Mouse (Mus musculus) hindbrain, embryonic 10.5 days (tissue): Measurements from ENCODE around the gene Rras. TPM values are rescaled to one million over a fixed set of nuclear protein-coding genes. Genes with fewer than 3 reads are reported as not detected.

Source experiments
- DNase-seq: peaks from one replicate; pipeline ENCODE4 v3.0.0-alpha.2; 2017; ENCODE audit warnings: low spot score
- H3K27ac ChIP-seq: fragments of 300-500 bp; sonication (generic); 2 replicates; pipeline ENCODE4 v1.5.1; 2016; ENCODE audit warnings: mild to moderate bottlenecking, moderate library complexity
- H3K27me3 ChIP-seq: fragments of 300-500 bp; sonication (generic); 2 replicates; pipeline ENCODE4 v1.6.1; 2016; ENCODE audit warnings: mild to moderate bottlenecking; ENCODE audit not compliant: poor library complexity, insufficient read depth, severe bottlenecking
- H3K36me3 ChIP-seq: fragments of 300-500 bp; sonication (generic); 2 replicates; pipeline ENCODE4 v1.6.1; 2016; ENCODE audit warnings: mild to moderate bottlenecking, moderate library complexity
- H3K4me1 ChIP-seq: fragments of 300-500 bp; sonication (generic); replicated peaks from 2 replicates; pipeline ENCODE4 v1.6.1; 2016; ENCODE audit warnings: mild to moderate bottlenecking
- H3K4me3 ChIP-seq: fragments of 300-500 bp; sonication (generic); 2 replicates; pipeline ENCODE4 v1.5.1; 2016; ENCODE audit warnings: mild to moderate bottlenecking, moderate library complexity
- H3K9me3 ChIP-seq: fragments of 300-500 bp; sonication (generic); 2 replicates; pipeline ENCODE4 v1.6.1; 2016; ENCODE audit warnings: mild to moderate bottlenecking, moderate library complexity
- WGBS: fragments of 180-500 bp; shearing (Covaris S2); methylation state at CpG from one replicate; pipeline ENCODE4 v1.1.7; 2016; 5-methylcytosine and 5-hydroxymethylcytosine counted together
- polyA plus RNA-seq: library from polyadenylated mRNA; unstranded; fragments of >200 nt; fragmentation: Nextera tagmentation; extraction: Ambion mirVana; gene quantifications from 2 replicates; pipeline ENCODE4 v1.2.1, GENCODE M21; 2016

The Rras gene
- polyA plus RNA-seq, 1 experiment from 2014 or later, result 24.8 TPM

- Histone ChIP-seq H3K9me3 (no peaks in the 10 kb centered on the region), H3K4me3 (no peak overlapping the region), H3K4me1 (peaks cover 14% of the 10 kb centered on the region), H3K36me3 (0 out of 2 replicates have a peak, but pooled peaks cover 5% of the 10 kb centered on the region), H3K27ac (no peak overlapping the region), H3K27me3 (no peaks in the 10 kb centered on the region)
- 70% methylated on average over 4 of the region's 4 CpGs for WGBS
- DNase-seq, result no peak
Observed at GRCm38 (mm10) chr7:45067190-45067999, 49.6 kb downstream of the Rras start.

DNA sequence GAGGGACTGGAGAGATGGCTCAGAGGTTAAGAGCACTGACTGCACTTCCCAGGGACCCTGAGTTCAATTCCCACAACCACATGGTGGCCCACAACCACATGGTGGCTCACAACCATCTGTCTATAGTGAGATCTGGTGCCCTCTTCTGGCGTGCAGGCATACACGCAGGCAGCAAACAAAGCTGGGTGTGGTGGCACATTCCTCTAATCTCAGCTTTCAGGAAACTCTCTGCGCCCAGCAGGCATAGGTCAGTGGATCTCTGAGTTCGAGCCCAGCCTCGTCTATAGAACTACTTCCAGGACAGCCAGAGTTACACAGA lies 50.2 kb downstream of the Rras start:
- WGBS, result 32% methylated on average over 5 of the region's 5 CpGs
- H3K27me3 ChIP-seq, result no peaks in the 10 kb centered on the region

GRCm38 (mm10) chr7:45069671-45070070 lies 51.9 kb downstream of the Rras start:
- WGBS, result 93% methylated on average over 2 of the region's 2 CpGs
- H3K27me3 ChIP-seq, result no peaks in the 10 kb centered on the region
- H3K27ac ChIP-seq, result no peak overlapping the region
- DNase-seq, result no peak
- no peaks in the 10 kb centered on the region for H3K9me3 ChIP-seq
- H3K36me3 ChIP-seq, result peaks cover 19% of the 10 kb centered on the region
- H3K4me3 ChIP-seq, result no peak overlapping the region
- no peaks in the 10 kb centered on the region; the same call in 1 of the 2 replicates for H3K4me1 ChIP-seq

More for the DNA sequence above, 50.2 kb downstream of the Rras start:
- peak; percentile 59 for DNase-seq
- Histone ChIP-seq H3K27ac (no peak overlapping the region), H3K4me3 (no peak overlapping the region), H3K4me1 (peaks cover 12% of the 10 kb centered on the region), H3K36me3 (0 out of 2 replicates have a peak, but pooled peaks cover 5% of the 10 kb centered on the region), H3K9me3 (no peaks in the 10 kb centered on the region)

Other genes with a start within 250 kb of the Rras start
- 135 and 158 TPM in 2 replicates for gene Nup62, start 201.9 kb upstream of the Rras start, polyA plus RNA-seq
- gene Il4i1, start 201.6 kb upstream of the Rras start, polyA plus RNA-seq, result 1.7 and 1.9 TPM in 2 replicates
- 4.6 TPM in 2 replicates for gene Atf5, start 201.3 kb upstream of the Rras start, polyA plus RNA-seq
- gene Akt1s1, start 169.0 kb upstream of the Rras start, polyA plus RNA-seq, result 81.7 and 93.3 TPM in 2 replicates
- 77.1 and 91.1 TPM in 2 replicates for gene Tbc1d17, start 168.9 kb upstream of the Rras start, polyA plus RNA-seq
- gene Pnkp, start 160.8 kb upstream of the Rras start, polyA plus RNA-seq, result 36.3 and 40.2 TPM in 2 replicates
- 478 and 579 TPM in 2 replicates for gene Ptov1, start 148.2 kb upstream of the Rras start, polyA plus RNA-seq
- gene Med25, start 125.2 kb upstream of the Rras start, polyA plus RNA-seq, result 187 and 223 TPM in 2 replicates
- 24.4 and 28.4 TPM in 2 replicates for gene Fuz, start 121.9 kb upstream of the Rras start, polyA plus RNA-seq
- gene Ap2a1, start 88.5 kb upstream of the Rras start, polyA plus RNA-seq, result 80.7 and 93.1 TPM in 2 replicates
- gene Tsks, start 74.8 kb upstream of the Rras start, polyA plus RNA-seq, result 0.08 TPM in 1 of 2 replicates, not detected in the other
- 22.4 and 26.8 TPM in 2 replicates for gene Cpt1c, start 43.1 kb upstream of the Rras start, polyA plus RNA-seq
- gene Prmt1, start 31.4 kb upstream of the Rras start, polyA plus RNA-seq, result 843 and 861 TPM in 2 replicates
- 76.7 and 78.1 TPM in 2 replicates for gene Irf3, start 20.3 kb upstream of the Rras start, polyA plus RNA-seq
- gene Bcl2l12, start 19.2 kb upstream of the Rras start, polyA plus RNA-seq, result 69.6 and 73.9 TPM in 2 replicates
- 44.0 and 49.9 TPM in 2 replicates for gene Scaf1, start 1.6 kb upstream of the Rras start, polyA plus RNA-seq
- gene Prr12, start 34.9 kb downstream of the Rras start, polyA plus RNA-seq, result 11.9 and 13.4 TPM in 2 replicates
- gene Nosip, start 44.5 kb downstream of the Rras start, polyA plus RNA-seq, result 67.8 and 70.7 TPM in 2 replicates
- gene Prrg2, start 44.7 kb downstream of the Rras start, polyA plus RNA-seq, result 16.9 and 18.6 TPM in 2 replicates
- gene Rcn3, start 74.3 kb downstream of the Rras start, polyA plus RNA-seq, result 127 and 135 TPM in 2 replicates
- gene Fcgrt, start 85.9 kb downstream of the Rras start, polyA plus RNA-seq, result 9.9 and 13.1 TPM in 2 replicates
- gene Rps11, start 106.5 kb downstream of the Rras start, polyA plus RNA-seq, result 1,526 and 1,700 TPM in 2 replicates
- gene Rpl13a, start 110.8 kb downstream of the Rras start, polyA plus RNA-seq, result 1,174 and 1,234 TPM in 2 replicates
- gene Gm45713, start 118.3 kb downstream of the Rras start, polyA plus RNA-seq, result 0.13 and 0.15 TPM in 2 replicates
- gene Flt3l, start 118.5 kb downstream of the Rras start, polyA plus RNA-seq, result 0.85 and 2.0 TPM in 2 replicates
- gene Pih1d1, start 136.3 kb downstream of the Rras start, polyA plus RNA-seq, result 101 and 116 TPM in 2 replicates
- 54.5 and 55.3 TPM in 2 replicates for gene Aldh16a1, start 136.6 kb downstream of the Rras start, polyA plus RNA-seq
- 0.71 and 1.2 TPM in 2 replicates for gene Slc17a7, start 146.0 kb downstream of the Rras start, polyA plus RNA-seq
- gene Gfy, start 161.6 kb downstream of the Rras start, polyA plus RNA-seq, result not detected in 2 replicates
- gene Pth2, start 163.0 kb downstream of the Rras start, polyA plus RNA-seq, result not detected in 2 replicates
- gene Ccdc155, start 186.9 kb downstream of the Rras start, polyA plus RNA-seq, result 0.64 and 0.80 TPM in 2 replicates
- gene Dkkl1, start 194.2 kb downstream of the Rras start, polyA plus RNA-seq, result 1.8 and 2.1 TPM in 2 replicates
- gene Tead2, start 197.8 kb downstream of the Rras start, polyA plus RNA-seq, result 324 and 370 TPM in 2 replicates
- 1.0 and 1.1 TPM in 2 replicates for gene Cd37, start 221.2 kb downstream of the Rras start, polyA plus RNA-seq
- 0.26 TPM in 1 of 2 replicates, not detected in the other for gene Slc6a16, start 223.1 kb downstream of the Rras start, polyA plus RNA-seq